Mouse (Mus musculus) cerebral cortex, adult 2 months (tissue): Measurements from ENCODE around the gene Btn2a2.

ENCODE experiments used
- WGBS: fragments of 180-500 bp; shearing (Covaris S2); methylation state at CpG from one replicate; pipeline ENCODE4 v1.1.7; 2018; 5-methylcytosine and 5-hydroxymethylcytosine counted together

Gene Btn2a2

GRCm38 (mm10) chr13:23488400-23489322 lies at the start of gene Btn2a2:
Gene Btn2a2, minus strand, starts transcription at chr13:23488857.
- 6% methylated on average over 13 of the region's 14 CpGs for WGBS

- 73% methylated on average over 5 of the region's 5 CpGs for WGBS
Measured at GRCm38 (mm10) chr13:23538249-23538648, 49.6 kb upstream of the Btn2a2 start.

- WGBS: 85% methylated on average over 3 of the region's 3 CpGs
Measured at GRCm38 (mm10) chr13:23537006-23537710, 48.5 kb upstream of the Btn2a2 start.

- WGBS: 22% methylated on average over 7 of the region's 7 CpGs
Measured at GRCm38 (mm10) chr13:23536076-23536822, 47.6 kb upstream of the Btn2a2 start.

GRCm38 (mm10) chr13:23535137-23536075 lies 46.7 kb upstream of the Btn2a2 start, which contains the start of gene Hist1h3g:
Gene Hist1h3g, plus strand, starts transcription at chr13:23535422.
- under 1% methylated on average over 58 of the region's 62 CpGs for WGBS

GRCm38 (mm10) chr13:23534368-23535131 lies 45.9 kb upstream of the Btn2a2 start:
- WGBS: under 1% methylated on average over 15 of the region's 15 CpGs

- WGBS: under 1% methylated on average over 29 of the region's 53 CpGs
Measured at GRCm38 (mm10) chr13:23533560-23534367, 45.1 kb upstream of the Btn2a2 start, which contains the start of gene Hist1h2af. Gene Hist1h2af, plus strand, starts transcription at chr13:23533906.

GRCm38 (mm10) chr13:23532262-23533075 lies 43.8 kb upstream of the Btn2a2 start:
- WGBS: 10% methylated on average over 9 of the region's 9 CpGs

GRCm38 (mm10) chr13:23530901-23531875 lies 42.5 kb upstream of the Btn2a2 start, which contains the start of gene Hist1h4h:
Gene Hist1h4h, plus strand, starts transcription at chr13:23531050.
- under 1% methylated on average over 61 of the region's 70 CpGs for WGBS

GRCm38 (mm10) chr13:23530181-23530900 lies 41.7 kb upstream of the Btn2a2 start:
- WGBS: under 1% methylated on average over 20 of the region's 20 CpGs

GRCm38 (mm10) chr13:23529480-23530165 lies 41.0 kb upstream of the Btn2a2 start:
- WGBS: 26% methylated on average over 2 of the region's 2 CpGs

GRCm38 (mm10) chr13:23529005-23529404 lies 40.3 kb upstream of the Btn2a2 start:
- 86% methylated on average over 5 of the region's 5 CpGs for WGBS

GRCm38 (mm10) chr13:23526312-23526711 lies 37.7 kb upstream of the Btn2a2 start:
- WGBS: under 1% methylated on average over 17 of the region's 17 CpGs

- WGBS: 4% methylated on average over 10 of the region's 10 CpGs
Measured at GRCm38 (mm10) chr13:23525901-23526300, 37.2 kb upstream of the Btn2a2 start.

- WGBS: 12% methylated on average over 5 of the region's 5 CpGs
Measured at GRCm38 (mm10) chr13:23524654-23525053, 36.0 kb upstream of the Btn2a2 start.

- 44% methylated on average over 5 of the region's 5 CpGs for WGBS
Measured at GRCm38 (mm10) chr13:23523976-23524375, 35.3 kb upstream of the Btn2a2 start.
